Mouse (Mus musculus): Measurements from ENCODE around the gene Syne4. TPM values are rescaled to one million over a fixed set of nuclear protein-coding genes. Genes with fewer than 3 reads are reported as not detected.

Syne4 gene
- total RNA-seq, 1 experiment from 2014 or later, result 2.2 TPM

DNA sequence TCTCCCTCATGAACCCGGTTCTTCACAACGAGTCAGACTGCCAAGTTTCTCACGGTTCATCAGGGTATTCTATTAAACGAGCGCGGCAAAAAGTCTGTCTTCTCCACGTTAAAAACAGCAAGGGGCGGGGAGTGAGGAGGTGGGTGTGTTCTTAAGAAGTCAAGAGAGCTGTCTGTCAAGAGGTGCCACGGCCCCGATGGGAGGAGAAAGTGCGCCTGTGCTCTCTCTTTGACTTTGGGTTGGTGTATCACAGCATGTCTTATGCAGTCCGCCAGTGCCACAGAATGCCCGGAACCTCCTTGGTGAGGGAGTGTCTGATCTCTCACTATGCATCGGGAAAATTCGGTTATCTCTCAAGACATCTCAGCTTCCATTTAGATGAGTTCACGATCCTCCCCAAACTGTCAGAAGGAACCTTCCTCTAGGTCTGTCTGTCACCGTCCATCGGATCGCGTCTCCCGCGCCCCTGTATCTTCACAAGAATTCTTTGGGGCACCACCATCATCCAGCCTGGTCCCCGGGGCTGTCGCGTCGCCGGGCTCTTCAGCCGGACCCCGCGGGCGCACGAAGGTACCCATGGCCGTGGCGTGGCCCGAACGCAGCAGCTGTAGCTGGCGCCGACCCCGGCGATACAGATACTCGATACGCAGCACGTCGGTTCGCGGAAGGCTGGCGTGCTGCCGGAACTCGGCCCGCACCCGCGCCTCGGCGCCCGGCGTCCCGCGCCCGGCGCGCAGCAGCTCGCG is 7.1 kb downstream of the Syne4 start, which contains the start of gene E130208F15Rik:
Gene E130208F15Rik, plus strand, starts transcription at position 202 of the 746 bp plus-strand sequence.
- ATAC-seq (replicated peaks in 1 of 2; ENCODE audit: insufficient read depth in 1 of 2, low FRiP score in 2 of 2, low TSS enrichment in 1 of 2, low read depth in 1 of 2, poor library complexity in 2 of 2, severe bottlenecking in 2 of 2), result peak; percentile 55 to 65; a peak in 3 of 4 replicates

GRCm38 (mm10) chr7:30322285-30322667 is 7.7 kb downstream of the Syne4 start:
- ATAC-seq (replicated peaks in 1 of 2; ENCODE audit: insufficient read depth in 1 of 2, low FRiP score in 2 of 2, low TSS enrichment in 1 of 2, low read depth in 1 of 2, poor library complexity in 2 of 2, severe bottlenecking in 2 of 2), result peak; percentile 95

GRCm38 (mm10) chr7:30322865-30323264 is 8.3 kb downstream of the Syne4 start:
- ATAC-seq (replicated peaks in 1 of 2; ENCODE audit: insufficient read depth in 1 of 2, low FRiP score in 2 of 2, low TSS enrichment in 1 of 2, low read depth in 1 of 2, poor library complexity in 2 of 2, severe bottlenecking in 2 of 2), result 0 out of 4 replicates have a peak, but pooled peaks of 1 of the 2 experiments have one; percentile 5

DNA sequence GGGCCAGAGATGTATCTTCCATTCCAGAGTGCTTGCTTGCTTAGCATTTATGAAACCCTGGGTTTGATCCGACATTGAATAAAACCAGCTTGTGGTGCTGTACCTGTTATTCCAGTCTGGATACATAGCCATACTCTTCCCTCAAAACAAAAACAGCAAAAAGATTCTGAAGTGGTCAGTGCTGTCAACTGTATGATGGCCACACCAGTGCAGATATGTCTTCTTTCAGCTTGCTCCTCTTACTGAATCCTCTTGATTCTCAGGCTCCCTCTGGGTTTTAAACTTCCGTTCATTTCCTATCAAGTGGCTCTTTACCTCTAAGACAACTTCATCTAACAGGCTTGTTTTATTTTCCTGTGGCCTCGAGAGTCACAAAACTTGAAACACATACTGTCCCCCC is 9.2 kb downstream of the Syne4 start, which contains the start of gene Sdhaf1:
Gene Sdhaf1, minus strand, starts transcription at position 101 of the 400 bp plus-strand sequence.
- no peak for ATAC-seq (replicated peaks in 1 of 2; ENCODE audit: insufficient read depth in 1 of 2, low FRiP score in 2 of 2, low TSS enrichment in 1 of 2, low read depth in 1 of 2, poor library complexity in 2 of 2, severe bottlenecking in 2 of 2)

- no peak for ATAC-seq (replicated peaks in 1 of 2; ENCODE audit: insufficient read depth in 1 of 2, low FRiP score in 2 of 2, low TSS enrichment in 1 of 2, low read depth in 1 of 2, poor library complexity in 2 of 2, severe bottlenecking in 2 of 2)
Measured at GRCm38 (mm10) chr7:30324300-30324944, 9.8 kb downstream of the Syne4 start.

DNA sequence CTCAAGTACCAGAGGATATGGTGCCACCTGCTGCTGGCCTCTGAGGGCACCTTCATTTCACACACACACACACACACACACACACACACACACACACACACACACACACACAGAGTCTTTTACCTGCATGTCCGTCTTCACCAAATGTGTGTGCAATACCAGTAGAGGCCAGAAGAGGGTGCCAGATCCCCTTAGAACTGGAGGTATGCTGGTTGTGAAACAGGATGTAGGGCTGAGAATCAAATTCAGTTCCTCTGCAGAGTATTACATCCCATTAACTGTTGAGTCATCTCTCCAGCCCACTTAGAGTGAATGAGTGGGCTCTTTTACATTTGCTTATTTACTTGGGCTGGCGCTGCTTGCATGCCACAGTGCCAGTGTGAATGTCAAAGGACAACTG is 10.8 kb downstream of the Syne4 start:
- peak in 1 of 2 experiments; percentile 10; a peak in 1 of 4 replicates for ATAC-seq (replicated peaks in 1 of 2; ENCODE audit: insufficient read depth in 1 of 2, low FRiP score in 2 of 2, low TSS enrichment in 1 of 2, low read depth in 1 of 2, poor library complexity in 2 of 2, severe bottlenecking in 2 of 2)

- no peak for ATAC-seq (replicated peaks in 1 of 2; ENCODE audit: insufficient read depth in 1 of 2, low FRiP score in 2 of 2, low TSS enrichment in 1 of 2, low read depth in 1 of 2, poor library complexity in 2 of 2, severe bottlenecking in 2 of 2)
Measured at GRCm38 (mm10) chr7:30326427-30326826, 11.8 kb downstream of the Syne4 start.

DNA sequence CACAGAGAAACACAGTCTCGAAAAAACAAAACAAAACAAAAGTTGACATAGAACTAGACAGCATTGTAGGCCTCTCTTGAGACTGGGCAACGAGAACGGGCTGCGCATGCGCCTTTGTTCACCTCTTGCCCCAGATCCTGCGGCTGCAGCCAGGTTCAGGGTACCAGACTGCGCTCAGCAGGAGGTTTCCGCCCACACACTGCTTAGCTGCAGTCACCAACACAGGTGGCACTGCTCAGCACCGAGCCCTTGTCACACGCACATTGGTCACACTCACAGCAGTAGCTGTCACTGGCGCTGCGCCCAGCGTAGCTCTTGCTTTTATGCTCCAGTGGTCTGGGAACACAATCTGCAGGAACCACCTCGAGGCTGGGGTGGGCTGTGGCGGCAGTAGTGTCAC is 12.5 kb downstream of the Syne4 start:
- no peak for ATAC-seq (replicated peaks in 1 of 2; ENCODE audit: insufficient read depth in 1 of 2, low FRiP score in 2 of 2, low TSS enrichment in 1 of 2, low read depth in 1 of 2, poor library complexity in 2 of 2, severe bottlenecking in 2 of 2)

DNA sequence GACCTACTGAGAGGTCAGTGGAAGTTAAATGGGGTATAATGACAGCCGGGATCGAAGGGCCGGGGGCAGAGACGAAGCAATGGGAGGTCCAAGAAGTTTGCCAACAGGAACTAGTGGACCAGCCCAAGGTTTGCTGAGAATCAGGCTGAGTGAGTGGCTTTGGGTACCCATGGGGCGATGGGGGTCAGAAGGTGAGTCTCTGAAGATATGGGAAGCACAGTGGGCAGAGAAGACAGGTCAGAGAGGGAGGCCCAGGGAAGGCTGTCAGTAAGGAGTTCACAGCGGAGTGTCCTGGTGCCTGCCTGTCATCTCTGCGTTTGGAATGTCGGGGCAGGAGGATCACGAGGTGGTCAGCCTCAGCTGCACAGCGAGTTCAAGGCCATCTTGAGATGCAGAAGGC is 13.8 kb downstream of the Syne4 start:
- no peak for ATAC-seq (replicated peaks in 1 of 2; ENCODE audit: insufficient read depth in 1 of 2, low FRiP score in 2 of 2, low TSS enrichment in 1 of 2, low read depth in 1 of 2, poor library complexity in 2 of 2, severe bottlenecking in 2 of 2)

- ATAC-seq (replicated peaks in 1 of 2; ENCODE audit: insufficient read depth in 1 of 2, low FRiP score in 2 of 2, low TSS enrichment in 1 of 2, low read depth in 1 of 2, poor library complexity in 2 of 2, severe bottlenecking in 2 of 2), result peak; percentile 63 to 86
Measured at GRCm38 (mm10) chr7:30331887-30332286, 17.3 kb downstream of the Syne4 start.

DNA sequence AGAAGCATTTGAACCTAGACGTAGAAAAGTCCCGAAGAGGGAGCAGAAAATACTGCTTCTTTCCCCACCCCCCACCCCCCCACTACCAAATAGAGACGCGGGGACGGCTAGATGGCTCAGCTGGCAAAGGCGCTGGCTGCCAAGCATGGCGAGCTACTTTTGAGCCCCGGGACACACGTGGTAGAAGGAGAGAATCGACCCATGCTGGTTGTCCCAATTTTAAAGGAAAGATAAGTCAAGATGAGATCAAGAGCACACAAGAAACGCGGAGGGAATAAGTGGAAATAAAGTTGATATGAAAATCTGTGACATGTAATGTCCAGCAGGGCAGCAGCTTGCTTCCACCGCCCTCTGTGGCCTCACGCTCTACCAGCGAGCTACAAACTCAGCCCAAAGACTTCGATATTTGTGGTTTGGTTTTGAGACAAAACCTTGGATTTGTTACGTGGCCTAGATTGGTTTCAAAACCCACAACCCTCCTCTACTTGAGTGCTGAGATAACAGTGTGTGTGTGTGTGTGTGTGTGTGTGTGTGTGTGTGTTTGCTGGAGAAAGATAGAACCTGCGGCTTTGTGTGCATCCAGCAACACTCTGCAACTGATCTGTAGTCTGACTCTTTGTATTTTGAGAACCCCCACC is 18.1 kb downstream of the Syne4 start:
- ATAC-seq (replicated peaks in 1 of 2; ENCODE audit: insufficient read depth in 1 of 2, low FRiP score in 2 of 2, low TSS enrichment in 1 of 2, low read depth in 1 of 2, poor library complexity in 2 of 2, severe bottlenecking in 2 of 2), result no peak

DNA sequence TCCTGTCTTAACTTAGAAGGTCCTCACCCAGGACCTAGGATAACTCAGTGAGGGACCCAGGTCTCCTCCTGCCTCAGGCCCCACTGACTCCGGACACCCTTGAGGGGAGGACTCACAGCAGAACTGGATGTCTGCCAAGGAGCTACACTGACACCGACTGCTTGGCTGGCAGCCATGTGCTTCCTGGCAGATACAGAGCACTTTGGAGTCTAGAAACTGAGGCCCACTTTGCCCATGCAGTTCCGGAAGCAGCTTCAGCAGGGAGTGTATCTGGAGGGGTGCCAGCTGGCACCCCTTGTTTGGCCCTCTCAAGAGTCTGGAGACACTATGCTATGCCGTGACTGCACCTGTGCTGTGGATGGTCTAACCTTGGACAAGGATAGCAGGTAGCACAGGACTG is 18.8 kb downstream of the Syne4 start:
- peak; percentile 19 to 43; a peak in 3 of 4 replicates for ATAC-seq (replicated peaks in 1 of 2; ENCODE audit: insufficient read depth in 1 of 2, low FRiP score in 2 of 2, low TSS enrichment in 1 of 2, low read depth in 1 of 2, poor library complexity in 2 of 2, severe bottlenecking in 2 of 2)

- ATAC-seq (replicated peaks in 1 of 2; ENCODE audit: insufficient read depth in 1 of 2, low FRiP score in 2 of 2, low TSS enrichment in 1 of 2, low read depth in 1 of 2, poor library complexity in 2 of 2, severe bottlenecking in 2 of 2), result no peak
Measured at GRCm38 (mm10) chr7:30334563-30334962, 20.0 kb downstream of the Syne4 start.

DNA sequence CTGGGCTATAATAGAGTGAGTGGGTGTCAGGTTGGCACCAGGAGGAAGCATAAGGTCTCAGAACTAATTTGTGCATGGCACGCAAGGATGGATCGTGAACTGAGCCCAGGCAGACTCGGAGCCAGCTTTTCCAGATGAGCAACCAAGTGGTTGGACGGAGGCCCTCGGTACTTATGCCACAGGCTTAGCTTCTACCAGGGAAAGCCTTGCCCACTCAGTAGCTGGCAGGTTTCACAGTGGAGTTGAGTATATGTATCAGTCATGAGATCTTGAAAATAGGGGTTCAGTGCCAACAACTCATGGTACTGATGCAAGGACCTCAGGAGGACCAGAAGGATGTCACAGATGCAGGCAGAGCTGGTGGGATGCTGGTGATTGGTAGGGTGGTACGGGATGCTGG is 21.1 kb downstream of the Syne4 start:
- ATAC-seq (replicated peaks in 1 of 2; ENCODE audit: insufficient read depth in 1 of 2, low FRiP score in 2 of 2, low TSS enrichment in 1 of 2, low read depth in 1 of 2, poor library complexity in 2 of 2, severe bottlenecking in 2 of 2), result no peak

GRCm38 (mm10) chr7:30336384-30336783 is 21.8 kb downstream of the Syne4 start:
- ATAC-seq (replicated peaks in 1 of 2; ENCODE audit: insufficient read depth in 1 of 2, low FRiP score in 2 of 2, low TSS enrichment in 1 of 2, low read depth in 1 of 2, poor library complexity in 2 of 2, severe bottlenecking in 2 of 2), result peak; percentile 48 to 59

- no peak for ATAC-seq (replicated peaks in 1 of 2; ENCODE audit: insufficient read depth in 1 of 2, low FRiP score in 2 of 2, low TSS enrichment in 1 of 2, low read depth in 1 of 2, poor library complexity in 2 of 2, severe bottlenecking in 2 of 2)
Measured at GRCm38 (mm10) chr7:30339432-30340109, 25.0 kb downstream of the Syne4 start.

- ATAC-seq (replicated peaks in 1 of 2; ENCODE audit: insufficient read depth in 1 of 2, low FRiP score in 2 of 2, low TSS enrichment in 1 of 2, low read depth in 1 of 2, poor library complexity in 2 of 2, severe bottlenecking in 2 of 2), result peak; percentile 43 to 63; a peak in 1 of 4 replicates
Measured at GRCm38 (mm10) chr7:30346635-30347379, 32.2 kb downstream of the Syne4 start.
